ENCODE assay signal across 14 mouse cellular contexts in the genomic region with DNA sequence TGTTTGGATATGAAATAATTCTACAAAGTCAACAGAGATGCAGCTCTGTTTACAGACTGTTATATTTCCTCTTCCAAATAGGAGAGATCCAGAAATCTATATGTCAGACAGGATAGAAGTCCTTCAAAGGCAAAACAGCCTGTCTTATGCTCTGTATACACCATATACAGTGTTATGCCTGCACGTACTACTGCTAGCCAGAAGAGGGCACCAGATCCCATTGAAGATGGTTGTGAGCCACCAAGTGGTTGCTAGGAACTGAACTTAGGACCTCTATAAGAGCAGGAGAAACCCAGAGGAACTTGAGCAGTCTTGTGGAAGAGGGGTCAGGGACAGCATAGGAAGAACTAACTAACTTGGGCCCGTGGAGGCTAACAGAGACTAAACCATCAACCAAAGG.
A peak's percentile ranks its signal among the peaks of the same experiment; 100 is the strongest.
DNase-seq lines count a peak whose midpoint lies in the region; ATAC-seq and TF ChIP-seq lines count a peak whose summit lies in the region.
"Had no signal": no experiment of that assay in that cellular context is flagged by ENCODE, and none has a peak within 500 bp of the region (broad histone marks: within the 10 kb centered on the region; RNA-seq: fewer than 3 reads in every experiment).

No protein-coding gene starts in this region.

- H3K4me1 ChIP-seq in hindbrain, postnatal 0 days (ENCODE audit: insufficient read depth, low read length): no peaks in the 10 kb centered on the region
- H3K4me1 ChIP-seq in hindbrain, embryonic 12.5 days: no peaks in the 10 kb centered on the region
- no peaks in the 10 kb centered on the region for H3K4me1 ChIP-seq in thymus, adult 2 months (replicated peaks; ENCODE audit: control insufficient read depth, insufficient read depth, low read length)
- no peaks in the 10 kb centered on the region for H3K4me1 ChIP-seq in stomach, postnatal 0 days (replicated peaks; ENCODE audit: control insufficient read depth, insufficient read depth)
- H3K4me1 ChIP-seq: midbrain, embryonic 15.5 days had no signal

- no peak overlapping the region for H3K9ac ChIP-seq in hindbrain, postnatal 0 days (replicated peaks; ENCODE audit: low read length)
- H3K9ac ChIP-seq in hindbrain, embryonic 12.5 days: no peak overlapping the region
- no peak overlapping the region for H3K9ac ChIP-seq in stomach, postnatal 0 days (ENCODE audit: low read length)
- H3K9ac ChIP-seq: midbrain, embryonic 15.5 days had no signal

- ATAC-seq in hindbrain, postnatal 0 days: no peak
- no peak for ATAC-seq in hindbrain, embryonic 12.5 days (ENCODE audit: low FRiP score)
- no peak for ATAC-seq in stomach, postnatal 0 days (ENCODE audit: low FRiP score, low TSS enrichment)
- ATAC-seq: hindbrain, embryonic 16.5 days; midbrain, embryonic 15.5 days had no signal

- no peak overlapping the region for H3K4me2 ChIP-seq in hindbrain, postnatal 0 days (ENCODE audit: low read depth, low read length)
- H3K4me2 ChIP-seq in hindbrain, embryonic 12.5 days (replicated peaks): no peak overlapping the region
- H3K4me2 ChIP-seq in stomach, postnatal 0 days (replicated peaks; ENCODE audit: low read depth): no peak overlapping the region
- H3K4me2 ChIP-seq: midbrain, embryonic 15.5 days had no signal

- H3K4me3 ChIP-seq in hindbrain, postnatal 0 days (ENCODE audit: low read length): no peak overlapping the region
- no peak overlapping the region for H3K4me3 ChIP-seq in hindbrain, embryonic 12.5 days
- H3K4me3 ChIP-seq in thymus, adult 2 months (ENCODE audit: control insufficient read depth, insufficient read depth, low read length): no peak overlapping the region
- no peak overlapping the region for H3K4me3 ChIP-seq in stomach, postnatal 0 days (ENCODE audit: low read depth, low read length)
- H3K4me3 ChIP-seq: midbrain, embryonic 15.5 days had no signal

- no peak for TF ChIP-seq POLR2A in thymus, adult 2 months (IDR thresholded peaks at IDR 0.05; ENCODE audit: control insufficient read depth, extremely low read depth, insufficient read depth, low read length, poor library complexity)

- H3K27ac ChIP-seq in hindbrain, postnatal 0 days: no peak overlapping the region
- no peak overlapping the region for H3K27ac ChIP-seq in hindbrain, embryonic 12.5 days
- no peak overlapping the region for H3K27ac ChIP-seq in thymus, adult 2 months (ENCODE audit: control insufficient read depth, insufficient read depth, low read length)
- H3K27ac ChIP-seq in stomach, postnatal 0 days (replicated peaks): no peak overlapping the region
- H3K27ac ChIP-seq: midbrain, embryonic 15.5 days had no signal

- H3K27me3 ChIP-seq in hindbrain, postnatal 0 days (ENCODE audit: insufficient read depth, low read length): no peaks in the 10 kb centered on the region
- no peaks in the 10 kb centered on the region for H3K27me3 ChIP-seq in hindbrain, embryonic 12.5 days
- no peaks in the 10 kb centered on the region for H3K27me3 ChIP-seq in thymus, adult 2 months (ENCODE audit: control insufficient read depth, insufficient read depth, low read length)
- H3K27me3 ChIP-seq in stomach, postnatal 0 days (ENCODE audit: control insufficient read depth, insufficient read depth, low read length): no peaks in the 10 kb centered on the region
- H3K27me3 ChIP-seq: midbrain, embryonic 15.5 days had no signal

- no peak for TF ChIP-seq EP300 in stomach, postnatal 0 days (optimal IDR thresholded peaks at IDR 0.05)

- 91% methylated on average over 2 of the region's 2 CpGs for WGBS in hindbrain, postnatal 0 days
- WGBS in hindbrain, embryonic 12.5 days: 88% methylated on average over 2 of the region's 2 CpGs
- WGBS in thymus, adult 2 months: 99% methylated on average over 2 of the region's 2 CpGs
- WGBS in stomach, postnatal 0 days: 95% methylated on average over 2 of the region's 2 CpGs

- DNase-seq in hindbrain, postnatal 0 days (ENCODE audit: low spot score): no peak
- peak; percentile 14 for DNase-seq in thymus, adult 2 months
- no peak for DNase-seq in thymus, postnatal 36 days
- DNase-seq in ZHBTc4 (ENCODE audit: low read depth, low spot score): peak; percentile 56
- DNase-seq in stomach, postnatal 0 days (ENCODE audit: low spot score): no peak
- DNase-seq in cerebellum, postnatal 36 days: no peak
- no peak for DNase-seq in spleen, adult 18-20 months
- DNase-seq: adrenal gland, postnatal 25 days; cerebellum, adult 2 months; kidney, postnatal 4 days; right cerebral cortex, postnatal 4 days had no signal

- no peaks in the 10 kb centered on the region; the same call in 1 of the 2 replicates for H3K36me3 ChIP-seq in hindbrain, postnatal 0 days (ENCODE audit: insufficient read depth, low read length)
- H3K36me3 ChIP-seq in hindbrain, embryonic 12.5 days: peaks cover 36% of the 10 kb centered on the region
- H3K36me3 ChIP-seq in thymus, adult 2 months (ENCODE audit: control insufficient read depth, insufficient read depth, low read length): no peaks in the 10 kb centered on the region
- H3K36me3 ChIP-seq in stomach, postnatal 0 days (ENCODE audit: control insufficient read depth, insufficient read depth, low read length): peaks cover 16% of the 10 kb centered on the region; the same call in 1 of the 2 replicates

- TF ChIP-seq CTCF in hindbrain, postnatal 0 days (IDR thresholded peaks at IDR 0.05; ENCODE audit: low read depth): peak; percentile 44
- TF ChIP-seq CTCF in thymus, adult 2 months (IDR thresholded peaks at IDR 0.05; ENCODE audit: borderline replicate concordance, control insufficient read depth, extremely low read depth, insufficient read depth, low read length, poor library complexity): no peak
- TF ChIP-seq CTCF in stomach, postnatal 0 days (IDR thresholded peaks at IDR 0.05; ENCODE audit: low read depth): peak; percentile 61

- no peaks in the 10 kb centered on the region for H3K9me3 ChIP-seq in hindbrain, postnatal 0 days (ENCODE audit: low read length)
- H3K9me3 ChIP-seq in hindbrain, embryonic 12.5 days (replicated peaks): no peaks in the 10 kb centered on the region
- no peaks in the 10 kb centered on the region for H3K9me3 ChIP-seq in stomach, postnatal 0 days (ENCODE audit: control insufficient read depth, low read length)
- H3K9me3 ChIP-seq: midbrain, embryonic 15.5 days had no signal

Comparison
In these comparisons a context has a peak if more than half of its experiments do, and no peak if none do; other contexts are left out.
1. DNase-seq: peak in thymus, adult 2 months (single experiment) and ZHBTc4 (single experiment); none in hindbrain, postnatal 0 days (single experiment), thymus, postnatal 36 days (0 of 2), stomach, postnatal 0 days (single experiment), cerebellum, postnatal 36 days (0 of 2) and spleen, adult 18-20 months (0 of 2).